Mouse (Mus musculus) neural tube, embryonic 12.5 days (tissue): Measurements from ENCODE around the gene Mfsd11. TPM values are rescaled to one million over a fixed set of nuclear protein-coding genes. Genes with fewer than 3 reads are reported as not detected.
"Not testable (repeated sequence)": the region's sequence is repeated elsewhere in the genome, so short reads cannot be mapped to it uniquely, and the experiment has no call there.

Source experiments
- ATAC-seq: fragments of 200-750 bp; cut with Nextera tagmentation; 2 replicates; pipeline ENCODE4 v1.8.0; 2017; ENCODE audit warnings: low read depth, mild to moderate bottlenecking, moderate TSS enrichment, moderate library complexity; ENCODE audit not compliant: low FRiP score
- H3K27ac ChIP-seq: fragments of 300-500 bp; sonication (generic); 2 replicates; pipeline ENCODE4 v1.5.1; 2016
- H3K27me3 ChIP-seq: fragments of 300-500 bp; sonication (generic); replicated peaks from 2 replicates; pipeline ENCODE4 v1.6.1; 2016; ENCODE audit warnings: mild to moderate bottlenecking
- H3K36me3 ChIP-seq: fragments of 300-500 bp; sonication (generic); 2 replicates; pipeline ENCODE4 v1.6.1; 2016; ENCODE audit warnings: mild to moderate bottlenecking
- H3K4me1 ChIP-seq: fragments of 300-500 bp; sonication (generic); 2 replicates; pipeline ENCODE4 v1.6.1; 2016
- H3K4me2 ChIP-seq: fragments of 300-500 bp; sonication (generic); replicated peaks from 2 replicates; pipeline ENCODE4 v1.6.1; 2016; ENCODE audit warnings: mild to moderate bottlenecking
- H3K4me3 ChIP-seq: fragments of 300-500 bp; sonication (generic); 2 replicates; pipeline ENCODE4 v1.5.1; 2016
- H3K9ac ChIP-seq: fragments of 300-500 bp; sonication (generic); 2 replicates; pipeline ENCODE4 v1.6.1; 2016; ENCODE audit warnings: mild to moderate bottlenecking
- H3K9me3 ChIP-seq: fragments of 300-500 bp; sonication (generic); 2 replicates; pipeline ENCODE4 v1.6.1; 2016; ENCODE audit warnings: mild to moderate bottlenecking
- WGBS: fragments of 180-500 bp; shearing (Covaris S2); methylation state at CpG from one replicate; pipeline ENCODE4 v1.1.7; 2016; 5-methylcytosine and 5-hydroxymethylcytosine counted together
- polyA plus RNA-seq: library from polyadenylated mRNA; unstranded; fragments of >200 nt; fragmentation: Nextera tagmentation; extraction: Ambion mirVana; gene quantifications from 2 replicates; pipeline ENCODE4 v1.2.1, GENCODE M21; 2016

Gene Mfsd11
- polyA plus RNA-seq, 1 experiment from 2014 or later: 48.2 TPM

DNA sequence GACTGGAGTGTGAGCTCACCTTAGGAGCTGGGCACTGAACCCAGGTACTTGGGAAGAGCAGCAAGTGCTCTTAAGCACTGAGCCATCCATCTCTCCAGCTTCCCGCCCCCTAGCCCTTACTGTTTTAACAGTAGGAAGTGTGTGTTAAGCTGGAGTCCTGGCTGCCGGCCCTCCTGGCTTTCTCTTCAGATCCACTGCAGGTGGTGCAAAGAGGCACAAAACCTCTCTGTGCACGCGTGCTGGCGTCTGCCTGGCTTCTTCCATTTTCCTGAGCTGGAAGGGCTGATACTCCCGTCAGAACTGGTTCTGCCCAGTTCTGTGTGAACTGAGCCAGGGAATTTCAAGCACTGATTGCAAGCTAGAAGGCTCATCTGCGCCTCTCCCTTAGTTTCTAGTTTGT lies 28.6 kb downstream of the Mfsd11 start:
- Histone ChIP-seq H3K4me2 (no peak overlapping the region), H3K27me3 (0 out of 2 replicates have a peak, but pooled peaks cover 5% of the 10 kb centered on the region), H3K27ac (no peak overlapping the region), H3K4me3 (no peak overlapping the region), H3K36me3 (no peaks in the 10 kb centered on the region), H3K4me1 (peaks cover 6% of the 10 kb centered on the region), H3K9ac (no peak overlapping the region), H3K9me3 (no peaks in the 10 kb centered on the region)
- ATAC-seq: no peak
- 62% methylated on average over 7 of the region's 7 CpGs for WGBS

DNA sequence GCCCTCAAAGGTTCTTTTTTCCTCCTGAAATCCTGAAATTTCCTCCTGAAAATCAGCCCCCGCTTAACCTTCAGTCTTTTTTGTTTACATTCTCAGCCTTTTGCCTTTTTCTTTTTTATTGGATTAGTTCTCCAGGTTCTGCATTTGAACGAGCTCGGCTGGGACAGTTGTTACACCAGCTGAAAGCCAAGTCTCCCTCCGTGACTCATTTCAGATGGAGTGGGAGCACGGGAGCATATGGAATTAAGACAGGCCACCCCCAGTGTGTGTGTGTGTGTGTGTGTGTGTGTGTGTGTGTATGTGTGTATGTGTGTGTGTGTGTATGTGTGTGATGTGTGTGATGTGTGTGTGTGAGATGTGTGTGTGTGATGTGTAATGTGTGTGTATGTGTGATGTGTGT lies 29.2 kb downstream of the Mfsd11 start:
- no peak for ATAC-seq

DNA sequence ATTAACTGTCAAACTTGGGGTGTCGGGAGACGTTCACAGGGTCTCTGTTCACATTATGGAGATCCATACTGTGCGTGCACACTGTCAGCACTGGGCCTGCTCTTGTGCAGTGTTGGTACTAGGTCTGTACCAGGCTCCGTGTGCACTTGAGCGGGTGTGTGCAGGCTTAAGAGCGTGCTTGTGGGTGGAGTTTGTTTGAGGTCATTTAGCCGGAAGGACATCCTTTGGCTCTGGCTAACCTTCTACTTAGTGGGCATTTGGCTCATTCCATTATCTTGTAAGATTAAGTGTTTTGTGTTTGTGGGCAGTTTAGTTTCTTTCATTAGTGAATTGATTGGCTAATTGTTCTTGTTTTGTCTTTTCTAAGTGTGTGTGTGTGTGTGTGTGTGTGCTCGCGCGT lies 30.2 kb downstream of the Mfsd11 start:
- Histone ChIP-seq H3K4me1 (peaks cover 7% of the 10 kb centered on the region), H3K36me3 (no peaks in the 10 kb centered on the region), H3K27me3 (peaks cover 13% of the 10 kb centered on the region), H3K4me2 (no peak overlapping the region), H3K9ac (no peak overlapping the region), H3K9me3 (no peaks in the 10 kb centered on the region), H3K4me3 (no peak overlapping the region), H3K27ac (no peak overlapping the region)
- no peak for ATAC-seq
- WGBS: 81% methylated on average over 10 of the region's 10 CpGs

More for the DNA sequence above, 29.2 kb downstream of the Mfsd11 start:
- WGBS: 80% methylated on average over 5 of the region's 5 CpGs
- Histone ChIP-seq H3K9ac (no peak overlapping the region), H3K27me3 (0 out of 2 replicates have a peak, but pooled peaks cover 7% of the 10 kb centered on the region), H3K4me1 (peaks cover 7% of the 10 kb centered on the region), H3K27ac (no peak overlapping the region), H3K4me3 (no peak overlapping the region), H3K4me2 (no peak overlapping the region), H3K36me3 (no peaks in the 10 kb centered on the region), H3K9me3 (no peaks in the 10 kb centered on the region)

DNA sequence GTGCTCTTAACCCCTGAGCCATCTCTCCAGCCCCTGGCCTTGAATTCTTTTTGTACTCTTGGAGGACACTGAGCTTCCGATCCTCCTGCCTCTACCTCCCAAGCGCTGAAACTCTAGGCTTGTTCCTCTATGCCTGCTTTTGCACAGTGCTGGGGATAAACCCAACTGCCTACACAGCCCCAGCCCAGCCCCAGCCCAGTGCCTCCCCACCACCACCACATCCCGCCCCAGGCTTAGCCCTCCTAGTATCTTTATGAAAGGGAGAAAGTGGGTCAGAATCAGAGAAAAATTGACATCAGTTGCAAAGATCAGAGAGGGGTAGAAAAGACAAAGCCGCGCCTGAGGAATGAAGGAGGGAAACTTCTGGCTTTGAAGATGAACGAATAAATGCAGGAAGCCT lies 31.8 kb downstream of the Mfsd11 start:
- no peak overlapping the region for H3K9ac ChIP-seq
- no peak for ATAC-seq
- H3K4me1 ChIP-seq: peaks cover 7% of the 10 kb centered on the region
- H3K27me3 ChIP-seq: peaks cover 13% of the 10 kb centered on the region
- H3K4me2 ChIP-seq: no peak overlapping the region
- no peak overlapping the region for H3K4me3 ChIP-seq
- H3K27ac ChIP-seq: no peak overlapping the region
- 87% methylated on average over 6 of the region's 6 CpGs for WGBS
- no peaks in the 10 kb centered on the region for H3K9me3 ChIP-seq
- H3K36me3 ChIP-seq: no peaks in the 10 kb centered on the region

DNA sequence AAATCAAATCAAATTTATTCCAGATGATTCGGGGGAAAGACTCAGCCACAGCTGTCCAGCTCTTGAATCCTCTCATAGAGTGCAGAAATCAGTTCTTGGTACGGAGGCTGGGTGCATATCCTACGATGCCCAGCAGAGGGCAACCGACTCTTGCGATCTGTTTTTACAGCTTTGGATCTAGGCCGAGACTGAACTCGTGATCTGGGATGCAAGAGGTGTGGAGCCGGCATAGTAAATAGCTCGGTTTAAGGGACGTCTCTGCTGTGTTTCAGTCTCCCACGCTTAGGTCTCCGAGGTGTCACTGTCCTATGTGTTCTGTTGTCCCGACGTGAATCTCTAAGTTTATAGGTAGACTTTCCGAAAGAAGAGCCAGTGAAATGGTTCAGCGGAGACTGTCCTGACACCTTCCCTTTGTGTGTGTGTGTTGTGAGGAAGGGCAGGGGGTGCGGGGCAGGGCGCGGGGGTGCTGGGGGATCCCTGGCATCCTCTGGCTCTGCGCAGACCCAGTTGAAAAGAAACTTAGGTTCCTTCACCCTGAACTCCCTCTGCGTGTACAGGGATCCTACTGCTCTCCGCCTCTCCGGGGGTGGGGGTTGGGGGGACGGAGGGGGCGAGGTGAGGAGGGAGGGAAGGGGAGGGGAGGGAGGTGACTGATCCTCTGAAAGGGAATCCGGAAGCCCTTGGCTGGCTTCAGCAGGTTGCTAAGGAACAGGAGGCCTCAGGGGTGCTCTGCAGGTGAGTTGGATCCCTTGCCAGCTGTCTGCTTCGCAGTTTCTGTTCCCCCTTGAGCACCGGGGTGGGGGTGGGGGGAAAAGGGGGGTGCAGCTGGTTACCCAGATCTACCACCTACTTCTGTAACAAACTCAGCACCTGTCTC lies 33.3 kb downstream of the Mfsd11 start:
- Histone ChIP-seq H3K27me3 (peaks cover 13% of the 10 kb centered on the region), H3K4me3 (peak overlapping the region; percentile 2; the same call in 1 of the 2 replicates), H3K9ac (no peak overlapping the region), H3K4me2 (peak overlapping the region; percentile 48), H3K9me3 (no peaks in the 10 kb centered on the region), H3K27ac (no peak overlapping the region), H3K4me1 (peaks cover 7% of the 10 kb centered on the region), H3K36me3 (no peaks in the 10 kb centered on the region)
- 4% methylated on average over 28 of the region's 28 CpGs for WGBS
- peak; percentile 61 for ATAC-seq

DNA sequence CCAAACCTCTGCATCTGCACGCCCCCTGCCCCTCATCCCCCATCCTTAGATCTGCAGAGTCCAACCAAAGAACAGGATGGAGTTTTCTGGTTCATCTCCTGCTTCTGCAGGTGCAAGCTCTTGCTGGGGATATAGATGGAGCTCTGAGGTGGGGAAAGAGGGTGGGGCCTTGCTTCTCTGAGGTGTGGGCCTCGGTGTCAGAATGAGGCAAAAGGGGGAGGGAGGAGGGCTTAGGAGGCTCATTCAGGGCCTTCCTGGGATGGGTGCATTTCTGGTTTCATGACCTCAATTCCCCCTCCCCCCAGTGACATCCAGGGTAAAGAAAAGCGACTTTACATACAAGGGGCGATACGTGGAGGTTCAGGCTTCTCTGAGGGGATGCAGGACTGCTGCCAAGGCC lies 34.9 kb downstream of the Mfsd11 start:
- H3K36me3 ChIP-seq: no peaks in the 10 kb centered on the region
- no peak overlapping the region for H3K4me3 ChIP-seq
- ATAC-seq: no peak
- peaks cover 13% of the 10 kb centered on the region for H3K27me3 ChIP-seq
- peaks cover 7% of the 10 kb centered on the region for H3K4me1 ChIP-seq
- H3K9ac ChIP-seq: no peak overlapping the region
- no peak overlapping the region for H3K4me2 ChIP-seq
- no peak overlapping the region for H3K27ac ChIP-seq
- 55% methylated on average over 5 of the region's 5 CpGs for WGBS
- H3K9me3 ChIP-seq: no peaks in the 10 kb centered on the region

DNA sequence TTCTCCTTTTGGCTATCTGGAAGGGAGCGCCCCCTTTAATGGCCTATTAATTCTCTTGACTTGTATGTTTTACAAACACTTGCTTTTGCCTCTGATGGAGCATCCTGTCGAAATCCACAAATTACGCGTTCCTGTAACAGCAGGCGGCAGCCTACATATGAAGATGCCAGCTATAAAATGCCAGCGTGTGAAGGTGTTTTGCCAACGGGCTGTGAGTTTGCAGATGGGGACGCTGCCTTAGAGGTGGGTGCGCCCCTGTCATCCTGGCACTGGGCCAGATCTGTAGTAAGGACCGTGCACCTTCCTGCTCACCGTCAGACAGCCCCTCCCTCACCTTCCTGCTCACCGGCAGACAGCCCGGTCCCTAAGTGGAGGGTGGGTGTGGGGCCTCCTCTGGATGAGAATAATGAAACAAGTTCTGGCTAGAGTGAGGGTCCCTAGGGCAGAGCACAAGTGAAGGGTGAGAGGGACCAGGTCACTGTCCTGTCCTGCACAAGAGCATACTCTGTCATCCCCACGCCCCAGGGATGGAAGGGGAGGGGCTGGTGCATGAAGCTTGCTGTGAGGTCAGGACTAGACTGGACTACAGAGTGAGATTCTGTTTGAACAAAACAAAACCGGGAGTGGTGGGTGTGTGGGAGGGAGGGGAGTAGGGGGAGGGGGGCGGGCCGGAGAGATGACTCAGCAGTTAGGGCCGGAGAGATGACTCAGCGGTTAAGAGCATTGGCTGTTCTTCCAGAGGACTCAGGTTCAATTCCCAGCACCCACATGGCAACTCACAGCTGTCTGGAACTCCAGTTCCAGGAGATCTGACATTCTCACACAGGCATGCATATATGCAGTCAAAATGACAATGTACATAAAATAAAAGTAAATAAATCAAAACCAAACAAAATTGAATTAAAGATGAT lies 41.5 kb downstream of the Mfsd11 start:
- no peak overlapping the region for H3K9ac ChIP-seq
- no peak overlapping the region for H3K4me2 ChIP-seq
- 76% methylated on average over 19 of the region's 19 CpGs for WGBS
- no peak overlapping the region for H3K4me3 ChIP-seq
- H3K27me3 ChIP-seq: no peaks in the 10 kb centered on the region
- no peaks in the 10 kb centered on the region for H3K36me3 ChIP-seq
- no peaks in the 10 kb centered on the region for H3K4me1 ChIP-seq
- H3K27ac ChIP-seq: no peak overlapping the region
- ATAC-seq: no peak
- no peaks in the 10 kb centered on the region for H3K9me3 ChIP-seq

DNA sequence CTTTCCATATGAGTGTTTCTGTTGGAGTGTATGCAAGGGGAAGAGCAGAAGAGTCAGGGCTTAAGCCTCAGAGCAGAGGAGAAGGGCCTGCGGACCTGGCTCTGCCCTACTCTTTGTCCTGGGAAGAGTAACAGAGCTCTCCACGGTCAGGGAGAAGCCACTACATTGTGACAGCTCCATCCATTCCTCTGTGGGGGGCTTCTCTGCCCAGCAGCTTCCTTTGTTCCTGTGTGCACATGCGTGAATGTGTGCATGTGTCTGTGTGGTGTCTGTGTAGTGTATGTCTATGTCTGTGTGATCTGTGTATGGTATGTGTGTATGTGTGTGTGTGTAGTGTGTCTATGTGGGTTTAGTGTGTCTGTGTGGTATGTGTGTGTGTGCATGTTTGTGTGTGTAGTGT lies 43.2 kb downstream of the Mfsd11 start:
- ATAC-seq: no peak
- no peaks in the 10 kb centered on the region for H3K36me3 ChIP-seq
- no peak overlapping the region for H3K4me3 ChIP-seq
- H3K9ac ChIP-seq: no peak overlapping the region
- H3K9me3 ChIP-seq: no peaks in the 10 kb centered on the region
- no peak overlapping the region for H3K27ac ChIP-seq
- H3K4me1 ChIP-seq: no peaks in the 10 kb centered on the region
- no peak overlapping the region for H3K4me2 ChIP-seq
- WGBS: 65% methylated on average over 3 of the region's 3 CpGs
- no peaks in the 10 kb centered on the region for H3K27me3 ChIP-seq

DNA sequence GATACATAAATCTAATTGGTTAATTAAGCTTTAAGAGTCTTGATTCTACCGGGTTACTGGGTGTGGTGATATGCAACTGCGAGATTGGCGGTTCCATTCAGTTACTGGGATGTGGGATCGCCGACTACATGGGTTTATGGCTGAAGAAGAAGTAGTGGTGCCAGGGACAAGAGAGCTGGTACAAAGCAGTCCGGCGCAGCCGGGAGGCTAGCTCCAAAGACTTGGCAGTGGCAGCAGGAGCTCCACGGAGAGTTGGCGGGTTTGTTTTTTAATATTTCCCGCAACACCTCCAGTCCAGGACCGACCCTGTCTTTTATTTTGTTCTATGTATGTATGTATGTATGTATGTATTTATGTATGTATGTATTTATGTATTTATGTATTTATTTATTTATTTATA lies 47.0 kb downstream of the Mfsd11 start:
- peaks cover 7% of the 10 kb centered on the region for H3K27me3 ChIP-seq
- no peak overlapping the region for H3K9ac ChIP-seq
- ATAC-seq: no peak
- no peak overlapping the region for H3K4me3 ChIP-seq
- no peaks in the 10 kb centered on the region for H3K36me3 ChIP-seq
- no peak overlapping the region for H3K27ac ChIP-seq
- no peak overlapping the region for H3K4me2 ChIP-seq
- no peaks in the 10 kb centered on the region for H3K9me3 ChIP-seq
- 88% methylated on average over 12 of the region's 12 CpGs for WGBS
- H3K4me1 ChIP-seq: no peaks in the 10 kb centered on the region

DNA sequence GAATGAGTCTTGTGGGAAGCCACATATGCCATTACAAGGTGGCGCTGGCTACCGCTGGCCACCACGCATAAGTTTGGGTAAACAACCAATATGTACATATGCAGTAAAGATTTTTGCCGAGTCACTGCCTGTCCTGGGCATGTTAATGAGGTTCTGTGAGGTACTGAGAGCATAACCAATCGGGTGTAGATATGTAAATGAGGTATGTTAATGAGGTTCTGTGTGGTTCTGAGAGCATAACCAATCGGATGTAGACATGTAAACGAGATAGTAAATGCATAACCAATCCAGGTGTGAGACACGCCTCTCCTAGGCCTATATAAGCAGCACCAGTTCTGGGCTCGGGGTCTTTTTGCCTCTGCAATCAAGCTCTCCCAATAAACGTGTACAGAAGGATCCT lies 50.3 kb downstream of the Mfsd11 start:
- H3K4me2 ChIP-seq, H3K36me3 ChIP-seq, ATAC-seq, H3K9ac ChIP-seq, H3K9me3 ChIP-seq, H3K27ac ChIP-seq, H3K4me3 ChIP-seq, H3K4me1 ChIP-seq: not testable (repeated sequence)
- peaks cover 26% of the 10 kb centered on the region for H3K27me3 ChIP-seq
- WGBS: 83% methylated on average over 10 of the region's 10 CpGs

DNA sequence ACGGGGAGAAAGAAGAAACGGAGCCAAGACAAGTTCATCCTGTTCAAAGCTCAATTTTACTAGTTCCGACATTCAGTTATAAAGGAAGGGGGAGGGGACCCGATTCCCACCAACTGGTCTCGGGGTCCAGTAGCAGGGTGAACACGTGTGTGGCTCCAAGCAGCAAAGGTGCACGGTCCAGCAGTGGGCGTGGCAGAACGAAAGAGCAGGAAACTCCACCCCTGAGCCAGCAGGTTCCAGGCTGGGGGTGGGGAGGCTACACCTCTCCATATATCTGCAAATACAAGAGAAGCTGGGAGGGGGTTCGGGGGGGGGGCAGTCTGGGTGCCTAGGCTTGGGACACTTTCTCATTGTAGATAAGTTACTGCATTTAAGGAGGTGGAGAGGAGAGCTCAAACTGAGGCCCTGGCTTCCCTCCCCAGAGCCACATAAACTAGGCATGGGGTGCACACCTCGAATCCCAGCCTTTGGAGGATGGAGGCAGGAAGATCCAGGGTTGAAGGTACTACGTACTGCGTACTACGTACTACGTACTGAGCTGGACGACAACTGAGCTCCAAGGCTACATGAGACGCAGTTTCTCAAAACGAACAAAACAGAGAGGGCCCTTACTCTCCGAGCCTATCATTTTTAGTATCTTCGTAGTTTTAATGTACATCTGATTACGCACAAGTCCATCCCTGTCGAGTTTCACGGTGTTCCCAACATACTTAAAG lies 53.7 kb downstream of the Mfsd11 start:
- Histone ChIP-seq H3K4me3 (0 out of 2 replicates have a peak overlapping the region, but pooled peaks have one; percentile 11), H3K36me3 (no peaks in the 10 kb centered on the region), H3K9me3 (no peaks in the 10 kb centered on the region), H3K27ac (no peak overlapping the region), H3K27me3 (peaks cover 26% of the 10 kb centered on the region), H3K4me2 (peak overlapping the region; percentile 51), H3K4me1 (peaks cover 5% of the 10 kb centered on the region), H3K9ac (no peak overlapping the region)
- WGBS: 3% methylated on average over 23 of the region's 23 CpGs
- ATAC-seq: no peak

DNA sequence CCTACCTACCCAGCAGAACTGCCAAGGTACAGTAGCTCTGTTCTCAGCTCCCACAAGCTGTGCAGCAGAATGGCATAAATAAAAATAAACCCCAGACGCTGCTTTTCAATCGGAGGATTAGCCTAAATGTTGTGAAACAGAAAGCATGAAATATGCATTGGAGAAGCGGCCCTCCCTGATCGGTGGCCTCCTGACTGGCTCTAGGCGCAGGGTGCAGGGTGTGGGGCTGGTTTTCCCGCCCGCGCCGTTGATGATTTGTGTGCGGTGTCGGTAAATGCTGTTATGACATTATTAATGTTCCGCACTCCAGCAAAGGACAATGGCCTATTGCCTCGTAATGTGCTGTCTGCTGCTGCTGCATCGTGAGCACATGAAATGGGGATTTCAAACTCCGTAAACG lies 61.3 kb downstream of the Mfsd11 start:
- no peak for ATAC-seq

More for the DNA sequence above, 61.3 kb downstream of the Mfsd11 start:
- Histone ChIP-seq H3K4me3 (no peak overlapping the region), H3K36me3 (no peaks in the 10 kb centered on the region), H3K4me1 (peaks cover 27% of the 10 kb centered on the region), H3K27ac (peak overlapping the region; percentile 60; the same call in 1 of the 2 replicates), H3K9ac (no peak overlapping the region), H3K27me3 (peaks cover 14% of the 10 kb centered on the region), H3K4me2 (peak overlapping the region; percentile 12), H3K9me3 (no peaks in the 10 kb centered on the region)
- 40% methylated on average over 16 of the region's 16 CpGs for WGBS
